Mouse (Mus musculus) brain, adult 2 months (tissue): ENCODE data around the gene Klk12.
A peak's percentile ranks its signal among the peaks of the same experiment; 100 is the strongest.

Experiments used
- DNase-seq: peaks from one replicate; pipeline ENCODE4 v3.0.0; 2011; ENCODE audit warnings: low read depth, low spot score

Klk12 gene

GRCm38 (mm10) chr7:43791591-43791990, 22.9 kb downstream of the Klk12 start, which contains the start of gene Klk9:
Klk9 (plus strand) TSS chr7:43791891.
- DNase-seq: no peak

- no peak for DNase-seq
These were observed 27.7 kb downstream of the Klk12 start for GRCm38 (mm10) chr7:43796355-43796754.

DNA sequence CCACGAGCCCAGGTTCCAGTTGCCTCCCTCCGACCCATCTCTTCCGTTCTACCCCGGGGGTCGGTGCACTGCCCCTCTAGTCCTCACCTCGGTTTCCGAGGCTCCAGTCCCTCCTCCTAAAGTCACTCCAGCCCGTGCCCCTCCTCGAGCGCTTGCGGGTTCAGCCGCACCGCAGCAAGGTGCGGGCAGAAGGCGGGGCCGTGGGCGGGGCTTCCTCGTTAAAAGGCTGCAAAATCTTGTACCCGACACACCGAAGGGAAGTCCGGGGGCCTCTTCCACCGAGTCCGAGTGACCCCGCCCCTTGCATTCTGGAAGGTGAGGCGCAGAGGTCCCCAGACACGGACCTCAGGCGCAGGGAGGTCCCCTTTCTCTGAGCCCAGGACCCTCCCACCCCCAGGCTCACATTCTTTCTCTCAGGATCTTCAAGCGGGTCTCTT, 28.7 kb downstream of the Klk12 start, which contains the start of gene Klk8:
TSS of gene Klk8 (plus strand) at position 245 of the 437 bp plus-strand sequence.
- no peak for DNase-seq

DNA sequence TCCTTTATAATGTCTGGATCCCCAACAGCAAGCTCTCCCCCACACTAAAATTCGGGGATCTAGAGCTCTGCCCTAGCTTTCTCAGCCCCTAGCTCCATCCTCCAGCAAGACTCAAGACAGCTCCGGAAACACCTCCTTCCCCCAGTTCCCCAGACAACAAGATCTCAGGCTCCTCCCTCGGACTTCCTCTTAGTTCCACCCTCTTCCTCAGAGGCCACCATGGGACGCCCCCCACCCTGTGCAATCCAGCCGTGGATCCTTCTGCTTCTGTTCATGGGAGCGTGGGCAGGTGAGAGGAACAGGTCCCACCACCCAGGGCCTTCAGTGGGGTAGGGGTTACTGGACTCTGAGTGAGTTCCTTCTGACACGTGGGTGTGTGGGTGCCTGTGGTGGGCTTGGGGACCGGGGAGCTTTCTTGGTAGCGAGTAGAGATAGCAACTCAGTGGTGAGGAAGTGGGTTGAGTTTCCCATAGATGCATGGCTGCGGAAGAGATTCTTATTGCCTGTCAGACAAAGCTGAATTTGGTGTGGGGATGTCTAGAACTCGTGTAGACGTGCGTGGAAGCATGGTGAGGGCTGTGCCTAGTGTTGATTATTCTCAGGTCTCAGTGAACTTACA, 29.3 kb downstream of the Klk12 start:
- peak; percentile 16 for DNase-seq

GRCm38 (mm10) chr7:43799876-43800275, 31.2 kb downstream of the Klk12 start:
- no peak for DNase-seq

DNA sequence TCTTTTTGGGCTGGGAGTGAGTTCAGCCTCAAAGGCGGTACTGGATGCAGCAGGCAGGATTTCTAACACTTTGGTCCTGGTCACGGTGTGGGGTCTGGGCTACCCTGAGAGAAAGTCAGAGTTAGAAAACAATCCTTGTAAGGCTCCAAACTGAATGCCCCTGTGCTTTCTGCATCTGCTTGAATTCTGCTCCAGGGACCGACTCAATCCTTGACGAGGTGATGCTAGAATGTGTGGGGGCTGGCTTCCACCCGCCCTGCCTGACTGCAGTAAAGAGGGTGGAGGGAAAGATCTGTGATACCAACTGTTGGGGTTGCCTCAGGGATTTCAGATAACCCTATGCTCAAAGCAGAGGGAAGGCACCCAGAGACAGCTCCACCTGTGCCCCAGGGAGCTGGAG, 42.3 kb downstream of the Klk12 start, which contains the start of gene Klk7:
TSS of gene Klk7 (plus strand) at position 301 of the 400 bp plus-strand sequence.
- no peak for DNase-seq

- no peak for DNase-seq
These were observed 46.5 kb downstream of the Klk12 start for GRCm38 (mm10) chr7:43815211-43815610.

DNA sequence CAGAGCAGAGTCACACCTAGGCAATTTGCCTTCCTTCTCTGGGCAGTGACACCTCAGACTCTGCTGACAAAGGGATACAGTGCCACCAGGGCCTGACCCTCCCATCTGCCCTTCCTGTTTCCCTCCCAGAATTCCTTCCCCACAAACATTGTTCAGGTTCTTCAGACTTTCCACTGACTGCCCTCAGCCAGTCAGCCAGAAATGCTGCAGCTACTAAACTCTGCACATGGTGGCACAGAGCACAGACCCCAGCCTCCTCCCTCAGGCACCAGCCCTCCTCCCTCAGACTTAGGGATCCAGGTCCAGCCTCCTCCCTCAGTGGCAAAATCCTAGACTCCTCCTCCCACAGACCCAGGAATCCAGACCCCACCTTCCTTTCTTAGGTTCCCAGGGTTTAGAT, 48.0 kb downstream of the Klk12 start:
- no peak for DNase-seq

DNA sequence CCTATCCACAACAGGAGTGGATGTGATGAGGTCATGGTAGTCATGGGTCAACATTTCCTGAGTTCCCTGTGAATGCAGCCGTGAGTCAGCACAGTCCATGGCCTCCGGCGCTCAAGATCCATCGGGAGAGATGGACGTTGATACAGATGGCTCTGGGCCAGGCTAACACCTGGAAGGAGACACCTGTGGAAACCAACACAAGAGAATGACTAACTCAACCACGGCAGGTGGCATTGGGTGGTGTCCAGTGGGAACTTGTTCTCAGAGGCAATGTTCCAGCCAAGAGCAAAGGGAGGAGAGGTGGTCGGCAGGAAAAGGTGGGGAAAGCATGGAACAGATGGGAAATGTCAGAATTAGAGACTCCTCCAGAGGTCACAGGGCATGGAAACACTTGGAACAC, 52.9 kb downstream of the Klk12 start:
- no peak for DNase-seq
